Mouse (Mus musculus) T-cell, adult 2 months (primary cell): ENCODE results near the gene Mlana.

ENCODE experiments used
- DNase-seq: peaks from one replicate; pipeline ENCODE4 v3.0.0; 2022; ENCODE audit warnings: low spot score

Mlana gene

GRCm38 (mm10) chr19:29697245-29697874 lies at the start of gene Mlana:
Mlana (plus strand) TSS chr19:29697824.
- no peak for DNase-seq

GRCm38 (mm10) chr19:29648550-29648914 lies 49.1 kb upstream of the Mlana start:
- DNase-seq = no peak

DNA sequence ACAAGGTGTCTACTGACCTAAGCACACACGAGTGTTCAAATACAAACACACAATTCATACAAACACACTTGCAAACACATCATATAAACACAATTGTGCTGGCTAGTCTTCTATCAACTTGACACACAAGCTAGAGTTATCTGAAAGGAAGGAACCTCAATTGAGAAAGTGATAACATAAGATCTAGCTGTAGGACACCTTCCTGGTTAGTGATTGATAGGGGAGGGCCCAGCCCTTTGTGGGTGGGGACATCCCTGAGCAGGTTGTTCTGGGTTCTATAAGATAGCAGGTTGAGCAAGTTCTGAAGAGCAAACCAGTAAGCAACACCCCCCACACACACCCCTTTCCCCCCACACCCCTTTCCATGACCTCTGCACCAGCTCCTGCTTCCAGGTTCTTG lies 47.9 kb upstream of the Mlana start:
- DNase-seq = no peak

GRCm38 (mm10) chr19:29653768-29654265 lies 43.8 kb upstream of the Mlana start:
- no peak for DNase-seq

- no peak for DNase-seq
Measured at GRCm38 (mm10) chr19:29655148-29655547, 42.5 kb upstream of the Mlana start.

DNA sequence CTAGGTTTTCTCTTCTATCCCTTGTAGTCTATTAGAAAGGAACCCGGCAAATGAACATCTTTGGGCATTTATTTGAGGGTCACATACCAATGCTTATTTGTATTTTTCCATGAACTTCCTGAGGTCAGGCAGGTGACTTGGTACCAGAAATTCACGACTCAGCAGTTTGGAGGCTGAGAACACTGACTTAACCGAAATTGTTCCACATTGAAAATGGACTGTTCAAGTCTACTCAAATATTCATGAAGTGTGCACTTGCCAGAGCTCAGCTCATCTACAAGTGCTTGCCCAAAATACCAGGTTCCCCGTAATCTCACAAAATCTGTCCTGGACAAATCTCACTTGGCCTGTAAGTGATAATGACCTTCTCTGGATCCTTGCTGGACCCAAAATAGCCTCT lies 41.6 kb upstream of the Mlana start:
- DNase-seq = no peak

- no peak for DNase-seq
Measured at GRCm38 (mm10) chr19:29656620-29657019, 41.0 kb upstream of the Mlana start.

DNA sequence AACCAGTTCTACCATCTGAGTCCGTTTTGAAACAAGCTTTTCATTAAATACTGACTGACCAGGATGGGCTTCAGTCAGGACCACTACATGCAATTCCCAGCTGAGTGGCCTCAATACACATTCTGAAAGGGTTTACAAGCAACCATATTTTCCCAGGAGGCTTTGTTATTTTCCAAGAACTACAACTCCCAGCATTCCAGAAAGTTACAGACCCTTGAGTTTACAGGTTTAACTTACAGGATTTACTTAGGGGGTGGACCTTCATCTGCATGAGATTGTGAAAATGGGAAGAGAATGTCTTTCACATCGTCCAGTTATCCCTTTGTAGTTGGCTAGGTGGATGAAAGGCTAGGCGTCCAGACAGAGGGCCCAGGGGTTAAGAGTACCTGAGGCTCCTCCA lies 40.6 kb upstream of the Mlana start:
- DNase-seq = no peak

- no peak for DNase-seq
Measured at GRCm38 (mm10) chr19:29657558-29657957, 40.1 kb upstream of the Mlana start.

DNA sequence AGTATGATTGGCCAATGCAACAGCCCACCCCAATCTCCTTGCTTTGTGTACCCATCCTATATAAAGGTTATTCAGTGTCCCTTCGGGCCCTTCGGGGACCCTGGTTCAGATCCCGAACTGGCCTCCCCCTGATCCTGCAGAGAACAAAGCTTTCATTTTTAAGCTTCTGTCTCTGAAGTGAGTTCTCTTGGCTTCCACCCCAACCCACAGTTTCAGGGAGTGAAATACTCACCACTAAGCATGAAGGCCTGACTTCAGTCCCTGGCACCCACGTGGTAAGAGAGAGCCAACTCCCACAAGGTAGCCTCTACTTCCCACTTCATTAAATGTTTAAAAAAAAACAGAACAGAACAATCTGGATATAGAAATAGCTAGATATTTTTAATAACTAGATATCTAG lies 38.8 kb upstream of the Mlana start:
- DNase-seq = no peak

DNA sequence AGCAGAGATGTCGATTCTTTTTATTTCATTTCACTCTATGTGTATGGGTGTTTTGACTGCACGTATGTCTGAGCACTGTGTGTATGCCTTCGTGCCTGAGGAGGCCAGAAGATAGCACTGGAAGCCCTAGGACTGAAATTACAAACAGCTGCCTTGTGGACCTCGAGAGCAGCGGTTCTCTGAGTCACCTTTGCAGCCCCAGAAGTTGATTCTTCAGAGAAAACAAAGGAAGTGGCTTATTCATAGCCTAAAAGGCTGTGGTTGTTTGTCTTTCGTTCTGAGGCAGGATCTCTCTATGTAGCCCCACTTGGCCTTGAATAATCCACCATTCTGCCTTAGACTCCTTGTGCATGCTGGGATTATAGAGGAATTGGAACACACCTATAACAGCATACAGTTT lies 37.9 kb upstream of the Mlana start:
- DNase-seq = peak; percentile 6

DNA sequence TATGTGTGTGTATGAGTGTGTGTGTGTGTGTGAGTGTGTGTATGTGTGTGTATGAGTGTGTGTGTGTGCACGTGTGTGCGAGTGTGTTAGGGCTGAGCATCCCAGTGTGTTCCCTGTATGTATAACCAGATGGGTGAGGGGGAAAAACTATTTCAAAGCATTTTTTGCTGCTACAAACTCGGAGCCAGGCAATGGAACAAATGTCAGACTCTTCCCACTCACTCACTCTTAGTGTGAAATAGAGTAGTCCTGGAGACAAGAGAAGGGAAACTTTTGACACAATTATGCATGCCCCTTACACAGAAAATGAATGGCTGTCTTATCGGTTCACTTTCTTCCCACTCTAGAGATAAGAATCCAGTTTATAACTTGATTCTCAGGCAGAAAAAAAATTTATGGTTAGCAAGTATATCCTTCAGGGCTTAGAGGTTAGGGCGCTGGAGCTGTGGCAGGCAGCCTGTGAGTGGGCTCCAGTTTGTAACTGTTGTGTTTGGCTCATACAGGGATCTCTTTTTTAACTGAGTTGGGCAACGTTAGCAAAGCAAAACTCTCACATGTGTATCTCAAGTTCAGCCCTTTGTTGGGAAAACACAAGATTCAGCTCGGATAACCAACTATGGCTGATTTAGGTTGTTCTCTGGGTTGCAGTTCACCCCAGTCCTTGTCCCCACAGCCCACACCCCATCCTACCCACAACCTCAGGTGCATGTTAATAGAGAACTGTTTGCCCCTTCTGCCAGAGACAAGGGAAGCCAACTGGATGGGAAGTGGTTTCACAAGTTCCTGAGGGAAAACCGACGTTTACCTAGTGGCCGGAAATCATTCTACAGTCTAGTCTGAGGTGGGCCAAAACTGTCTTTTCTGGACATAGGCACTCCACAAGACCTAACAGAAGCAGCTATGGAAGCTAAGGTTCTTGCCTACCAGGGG lies 36.5 kb upstream of the Mlana start:
- no peak for DNase-seq

- no peak for DNase-seq
Measured at GRCm38 (mm10) chr19:29661974-29662580, 35.5 kb upstream of the Mlana start.

- DNase-seq = no peak
Measured at GRCm38 (mm10) chr19:29663780-29664179, 33.8 kb upstream of the Mlana start.

DNA sequence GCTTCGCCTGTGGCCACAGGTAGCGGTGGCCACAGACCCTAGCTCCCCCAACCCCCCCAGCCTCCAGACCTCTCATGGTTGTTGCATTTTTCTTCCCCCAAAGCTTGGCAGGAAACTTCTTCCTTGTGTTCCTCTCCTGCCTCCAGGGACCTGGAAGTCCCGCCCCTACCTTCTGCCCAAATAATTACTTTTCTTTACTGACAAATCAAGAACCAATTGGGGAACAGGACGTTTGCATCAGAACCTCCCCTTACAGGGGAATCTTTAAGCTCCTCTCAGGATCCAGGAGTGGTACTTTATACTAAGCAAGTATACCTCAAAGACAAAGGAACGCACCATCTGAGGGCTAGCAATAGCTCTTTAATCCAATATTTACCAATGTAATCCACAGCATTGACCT lies 32.7 kb upstream of the Mlana start:
- no peak for DNase-seq

DNA sequence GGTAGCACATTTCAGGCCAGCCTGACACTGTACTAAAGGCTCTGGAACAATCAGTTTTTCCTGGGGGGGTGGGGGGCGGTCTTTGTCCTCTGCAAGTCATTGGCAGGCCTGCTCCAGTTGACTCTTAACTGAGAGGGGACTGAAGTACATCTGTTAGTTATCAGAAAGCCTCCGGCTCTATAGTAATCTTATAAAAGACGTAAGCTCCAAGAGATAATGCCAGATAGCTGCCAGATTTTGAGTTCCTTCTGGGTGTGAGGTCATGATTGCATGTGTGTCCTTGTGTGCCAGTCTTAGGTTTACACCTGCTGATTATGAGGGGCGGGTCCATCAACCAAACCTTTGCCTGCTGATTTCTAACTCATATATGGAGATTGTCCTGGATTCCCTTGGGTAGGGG lies 31.5 kb upstream of the Mlana start:
- no peak for DNase-seq

GRCm38 (mm10) chr19:29666965-29667594 lies 30.5 kb upstream of the Mlana start:
- DNase-seq = no peak

DNA sequence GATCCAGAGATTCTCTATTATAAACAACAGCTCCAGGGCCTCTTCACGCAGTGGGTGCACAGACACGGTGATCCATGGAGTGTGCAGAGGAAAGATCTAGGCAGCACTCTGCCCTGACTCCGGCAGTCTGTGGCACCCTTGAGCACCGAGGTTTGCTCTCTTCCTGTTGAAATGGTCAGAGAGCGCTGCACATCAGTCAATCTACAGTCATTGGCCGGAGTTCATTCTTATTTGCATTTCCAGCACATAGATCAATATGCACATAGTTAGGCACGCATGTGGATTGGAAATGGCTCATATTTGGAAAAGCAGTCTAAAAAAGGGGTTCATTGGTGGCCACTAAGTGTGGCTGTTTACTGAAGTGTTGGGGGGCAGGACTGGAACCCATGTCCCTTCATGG lies 29.5 kb upstream of the Mlana start:
- no peak for DNase-seq

DNA sequence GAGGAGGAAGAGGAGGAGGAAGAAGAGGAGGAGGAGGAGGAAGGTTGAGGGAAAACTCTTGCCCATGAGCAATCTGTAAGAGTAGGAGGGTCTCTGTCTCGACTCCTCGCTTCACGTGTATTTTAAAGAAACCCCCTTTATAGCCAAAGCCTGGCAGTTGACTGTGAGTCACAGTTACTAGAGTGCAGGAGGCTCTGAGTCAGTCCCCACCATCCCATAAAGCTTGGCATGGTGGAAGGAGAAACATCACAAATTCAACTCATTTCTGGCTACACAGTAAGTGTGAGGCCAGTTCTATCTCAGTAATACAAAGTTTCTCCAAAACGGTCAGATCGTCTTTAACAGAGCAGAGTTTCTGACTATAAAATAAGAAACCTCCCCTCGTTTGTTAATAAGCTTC lies 27.4 kb upstream of the Mlana start:
- DNase-seq = no peak

DNA sequence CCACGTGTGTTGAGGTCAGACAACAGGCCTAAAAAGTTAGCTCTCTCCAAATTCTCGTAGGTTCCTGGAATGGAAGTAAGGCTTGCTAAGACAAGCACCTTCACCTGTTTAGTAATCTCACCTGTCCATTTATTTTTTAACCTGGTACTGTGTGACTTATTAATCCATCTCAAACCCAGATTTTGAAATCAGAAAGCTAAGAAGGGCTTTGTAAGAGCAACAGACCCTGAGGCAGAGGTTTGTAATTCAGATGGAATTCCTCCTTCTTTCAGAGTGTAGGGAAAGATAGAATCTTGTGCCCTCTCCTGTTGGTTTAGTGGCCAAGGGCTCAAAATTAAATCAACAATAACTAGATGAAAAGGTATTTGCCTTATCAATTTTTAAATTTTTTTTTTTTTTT lies 26.5 kb upstream of the Mlana start:
- DNase-seq = no peak

DNA sequence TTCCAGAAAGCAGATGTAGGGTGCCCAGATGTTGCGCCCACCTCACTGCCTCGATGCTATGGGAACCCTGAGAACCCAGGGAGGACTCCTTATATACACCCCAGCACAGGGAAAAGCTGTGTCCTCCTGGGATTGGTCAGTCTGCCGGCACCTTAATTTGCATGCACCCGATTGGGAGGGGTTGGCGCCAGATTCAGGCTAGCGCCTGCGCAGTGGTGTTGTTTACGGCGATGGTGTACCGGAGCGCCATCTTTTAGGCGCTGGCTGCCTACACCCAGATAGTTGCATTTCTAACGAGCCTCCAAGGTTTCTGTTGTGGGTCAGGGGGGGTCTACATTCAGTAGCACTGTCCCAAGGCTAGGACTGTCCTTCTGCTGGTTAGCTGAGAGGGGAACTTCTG lies 25.0 kb upstream of the Mlana start:
- DNase-seq = no peak

DNA sequence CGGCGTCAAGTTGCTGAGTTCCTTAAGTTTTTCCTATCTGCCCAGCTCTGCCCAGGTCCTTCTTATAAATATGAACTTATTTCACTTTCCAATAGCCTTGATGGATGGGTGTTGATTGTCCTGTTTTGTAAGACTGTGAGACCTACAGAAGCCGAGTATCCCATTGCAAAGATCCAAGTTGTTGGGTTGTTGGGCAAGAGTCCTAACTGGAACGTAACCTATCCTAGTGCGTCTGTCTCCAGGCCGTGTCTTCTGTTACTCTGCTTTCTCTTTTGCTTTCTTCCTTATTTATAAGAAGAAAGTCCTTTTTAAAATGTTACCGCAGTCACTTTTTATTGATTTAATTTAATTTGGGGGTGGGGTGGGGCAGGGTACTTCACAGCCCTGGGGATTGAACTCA lies 22.7 kb upstream of the Mlana start:
- no peak for DNase-seq
